Mouse (Mus musculus) E14TG2a.4 (cell line): ENCODE data around the gene Arsg.

ENCODE experiments used
- CTCF ChIP-seq: conservative IDR thresholded peaks from 2 replicates; pipeline ENCODE4 v1.5.1; 2014; ENCODE audit warnings: low read length
- POU5F1 ChIP-seq: IDR thresholded peaks from 2 replicates; pipeline ENCODE4 v1.6.1; 2014; ENCODE audit warnings: low read length, borderline replicate concordance

DNA sequence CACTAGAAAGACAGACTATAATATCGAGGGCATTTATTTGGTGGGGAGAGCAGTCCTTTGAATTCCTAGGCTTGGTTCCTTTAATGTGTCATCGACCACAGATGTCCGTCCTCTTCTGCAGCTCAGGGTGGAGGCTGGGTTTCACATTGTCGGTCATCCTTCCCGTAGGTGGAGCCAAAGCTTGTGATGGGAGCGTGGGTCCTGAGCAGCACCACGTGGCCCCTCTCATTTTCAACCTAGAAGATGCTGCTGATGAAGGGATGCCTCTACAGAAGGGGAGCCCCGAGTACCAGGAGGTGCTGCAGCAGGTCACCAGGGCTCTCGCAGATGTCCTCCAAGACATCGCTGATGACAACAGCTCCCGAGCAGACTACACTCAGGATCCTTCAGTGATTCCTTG is 98.9 kb downstream of the Arsg start:
- TF ChIP-seq POU5F1 (no peak), CTCF (no peak)
